ENCODE assay signal across 28 mouse cellular contexts in genomic region chr4:141140967-141141366, GRCm38 (mm10). TPM values are rescaled to one million over a fixed set of nuclear protein-coding genes. Genes with fewer than 3 reads are reported as not detected.
"Had no signal": no experiment of that assay in that cellular context is flagged by ENCODE, and none has a peak within 500 bp of the region (broad histone marks: within the 10 kb centered on the region; RNA-seq: fewer than 3 reads in every experiment).

No protein-coding gene starts in this region.

- H3K9me3 ChIP-seq: heart, embryonic 13.5 days; heart, embryonic 15.5 days; hindbrain, embryonic 10.5 days; hindbrain, embryonic 12.5 days; intestine, embryonic 15.5 days; limb, embryonic 13.5 days; limb, embryonic 15.5 days; liver, embryonic 12.5 days had no signal

- H3K36me3 ChIP-seq: heart, embryonic 13.5 days; heart, embryonic 15.5 days; hindbrain, embryonic 12.5 days; intestine, embryonic 15.5 days; limb, embryonic 13.5 days; limb, embryonic 15.5 days had no signal

- H3K27ac ChIP-seq: gastrocnemius, adult 2 months; heart, adult 2 months; heart, embryonic 13.5 days; heart, embryonic 15.5 days; hindbrain, embryonic 10.5 days; hindbrain, embryonic 12.5 days; hindbrain, embryonic 14.5 days; intestine, embryonic 15.5 days; layer of hippocampus, adult 2 months; limb, embryonic 13.5 days; limb, embryonic 15.5 days; liver, embryonic 12.5 days; liver, embryonic 14.5 days had no signal

- H3K4me2 ChIP-seq: heart, embryonic 11.5 days; heart, embryonic 13.5 days; heart, embryonic 15.5 days; hindbrain, embryonic 12.5 days; hindbrain, embryonic 14.5 days; intestine, embryonic 15.5 days; limb, embryonic 13.5 days; limb, embryonic 15.5 days had no signal

- H3K27me3 ChIP-seq: heart, embryonic 13.5 days; heart, embryonic 15.5 days; hindbrain, embryonic 12.5 days; intestine, embryonic 15.5 days; limb, embryonic 13.5 days; limb, embryonic 15.5 days; liver, embryonic 12.5 days had no signal

- H3K9ac ChIP-seq: heart, embryonic 13.5 days; heart, embryonic 15.5 days; hindbrain, embryonic 12.5 days; hindbrain, embryonic 14.5 days; intestine, embryonic 15.5 days; limb, embryonic 13.5 days; limb, embryonic 15.5 days; liver, embryonic 12.5 days; liver, embryonic 14.5 days had no signal

- DNase-seq: gastrocnemius, adult 2 months; gastrocnemius, postnatal 10 days; gastrocnemius, postnatal 25 days; heart, adult 2 months; heart, postnatal 4 days; kidney, adult 18-20 months; kidney, adult 8-10 months; kidney, postnatal 10 days; kidney, postnatal 25 days; layer of hippocampus, postnatal 36 days; left cerebral cortex, postnatal 4 days had no signal

- H3K4me3 ChIP-seq: gastrocnemius, adult 2 months; heart, adult 2 months; heart, embryonic 13.5 days; heart, embryonic 15.5 days; hindbrain, embryonic 10.5 days; hindbrain, embryonic 12.5 days; intestine, embryonic 15.5 days; layer of hippocampus, adult 2 months; limb, embryonic 13.5 days; limb, embryonic 15.5 days; liver, embryonic 12.5 days had no signal

RNA-seq across cellular contexts. Expression of gene Spata21, which starts 52.8 kb away (rescaled TPM):
- total RNA-seq: gastrocnemius, adult 2 months; gastrocnemius, postnatal 10 days; gastrocnemius, postnatal 25 days; granulocyte monocyte progenitor cell, adult 5-6 weeks; heart, adult 2 months; heart, postnatal 25 days; heart, postnatal 4 days; layer of hippocampus, adult 2 months; layer of hippocampus, postnatal 36 days; liver, adult 2 months had no signal
- polyA plus RNA-seq: heart, embryonic 13.5 days; heart, postnatal 0 days; hindbrain, embryonic 10.5 days; hindbrain, embryonic 12.5 days; intestine, embryonic 15.5 days; liver, adult 2 months; liver, embryonic 12.5 days; liver, embryonic 14.5 days; liver, embryonic 16.5 days had no signal
